Mouse (Mus musculus): ENCODE measurements around the gene Qpctl. TPM values are rescaled to one million over a fixed set of nuclear protein-coding genes. Genes with fewer than 3 reads are reported as not detected.

Gene Qpctl
- polyA plus RNA-seq, 1 experiment from 2014 or later, result 15.1 TPM

DNA sequence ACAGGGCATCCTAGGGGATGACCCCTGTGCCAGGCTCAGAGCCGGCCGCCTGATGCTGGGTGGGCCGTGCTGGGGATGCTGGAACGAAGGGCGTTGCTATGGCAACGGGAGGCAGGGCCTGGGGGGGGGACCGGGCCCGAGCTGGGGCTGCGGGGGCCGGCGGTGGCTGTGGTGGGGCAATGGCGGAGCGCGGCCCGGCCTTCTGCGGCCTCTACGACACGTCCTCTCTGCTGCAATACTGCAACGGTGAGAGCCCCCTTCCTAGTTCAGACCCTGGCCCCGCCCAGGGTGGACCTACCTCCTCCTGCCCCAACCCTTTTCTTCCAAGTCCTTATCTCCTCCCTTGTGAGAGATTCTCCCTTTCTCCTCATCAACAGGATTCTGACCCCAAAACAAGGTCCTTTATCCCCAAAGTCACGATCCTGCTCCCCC, 27.4 kb upstream of the Qpctl start:
- Histone ChIP-seq H3K27ac (replicated peaks) (no peak overlapping the region), H3K4me3 (peak overlapping the region; percentile 55), H3K27me3 (replicated peaks; ENCODE audit: low read depth, poor library complexity, severe bottlenecking) (peaks cover 83% of the 10 kb centered on the region), H3K36me3 (replicated peaks) (no peaks in the 10 kb centered on the region), H3K4me1 (peaks cover 62% of the 10 kb centered on the region), H3K9me3 (peaks cover 3% of the 10 kb centered on the region; the same call in 1 of the 2 replicates)
- no peak for DNase-seq (ENCODE audit: low spot score)
- 3% methylated on average over 21 of the region's 21 CpGs for WGBS

- peak; percentile 63 for DNase-seq (ENCODE audit: low spot score)
- WGBS, result 1% methylated on average over 30 of the region's 30 CpGs
- H3K4me1 ChIP-seq, result peaks cover 56% of the 10 kb centered on the region
- H3K27ac ChIP-seq (replicated peaks), result no peak within 1 kb of the TSS
- H3K36me3 ChIP-seq (replicated peaks), result no peaks in the 10 kb centered on the region
- peaks cover 83% of the 10 kb centered on the region for H3K27me3 ChIP-seq (replicated peaks; ENCODE audit: low read depth, poor library complexity, severe bottlenecking)
- peak within 1 kb of the TSS; percentile 55 for H3K4me3 ChIP-seq
- H3K9me3 ChIP-seq, result peaks cover 3% of the 10 kb centered on the region; the same call in 1 of the 2 replicates
Observed at GRCm38 (mm10) chr7:19175708-19176515, 26.8 kb upstream of the Qpctl start, which contains the start of gene Eml2. Gene Eml2, plus strand, starts transcription at chr7:19176421.

DNA sequence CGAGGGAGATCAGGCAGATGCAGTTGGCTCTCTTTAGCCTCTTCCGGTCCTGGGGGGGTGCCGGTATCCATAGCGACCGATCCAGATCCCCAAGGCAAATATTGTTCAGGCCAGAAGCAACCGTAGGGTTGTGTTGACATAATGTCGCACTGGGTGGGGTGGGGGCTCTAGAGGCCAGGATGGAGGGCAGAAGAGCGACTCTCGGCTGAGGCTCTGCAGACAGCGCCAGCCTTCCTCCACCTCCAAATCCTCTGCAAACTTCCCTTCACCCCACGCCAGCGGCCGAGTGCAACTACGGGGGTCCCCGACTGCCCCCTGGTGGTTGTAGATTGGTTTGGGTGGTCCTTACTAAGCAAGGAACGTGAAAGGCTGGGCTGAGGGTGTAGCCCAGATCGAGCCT, 23.8 kb upstream of the Qpctl start:
- peak overlapping the region; percentile 66; the same call in 1 of the 2 replicates for H3K27ac ChIP-seq (replicated peaks)
- 5% methylated on average over 17 of the region's 17 CpGs for WGBS

GRCm38 (mm10) chr7:19171831-19172230, 22.7 kb upstream of the Qpctl start:
- H3K4me1 ChIP-seq, result peaks cover 32% of the 10 kb centered on the region
- peaks cover 50% of the 10 kb centered on the region for H3K27me3 ChIP-seq (replicated peaks; ENCODE audit: low read depth, poor library complexity, severe bottlenecking)
- no peak for DNase-seq (ENCODE audit: low spot score)
- peaks cover 5% of the 10 kb centered on the region; the same call in 1 of the 2 replicates for H3K9me3 ChIP-seq
- H3K36me3 ChIP-seq (replicated peaks), result no peaks in the 10 kb centered on the region
- no peak overlapping the region for H3K27ac ChIP-seq (replicated peaks)
- peak overlapping the region; percentile 26; the same call in 1 of the 2 replicates for H3K4me3 ChIP-seq
- 48% methylated on average over 8 of the region's 8 CpGs for WGBS

More for the DNA sequence above, 23.8 kb upstream of the Qpctl start:
- H3K4me1 ChIP-seq, result peaks cover 34% of the 10 kb centered on the region
- H3K9me3 ChIP-seq, result no peaks in the 10 kb centered on the region; the same call in 1 of the 2 replicates
- peak overlapping the region; percentile 55 for H3K4me3 ChIP-seq
- no peaks in the 10 kb centered on the region for H3K36me3 ChIP-seq (replicated peaks)
- H3K27me3 ChIP-seq (replicated peaks; ENCODE audit: low read depth, poor library complexity, severe bottlenecking), result peaks cover 59% of the 10 kb centered on the region
- DNase-seq (ENCODE audit: low spot score), result peak; percentile 91

DNA sequence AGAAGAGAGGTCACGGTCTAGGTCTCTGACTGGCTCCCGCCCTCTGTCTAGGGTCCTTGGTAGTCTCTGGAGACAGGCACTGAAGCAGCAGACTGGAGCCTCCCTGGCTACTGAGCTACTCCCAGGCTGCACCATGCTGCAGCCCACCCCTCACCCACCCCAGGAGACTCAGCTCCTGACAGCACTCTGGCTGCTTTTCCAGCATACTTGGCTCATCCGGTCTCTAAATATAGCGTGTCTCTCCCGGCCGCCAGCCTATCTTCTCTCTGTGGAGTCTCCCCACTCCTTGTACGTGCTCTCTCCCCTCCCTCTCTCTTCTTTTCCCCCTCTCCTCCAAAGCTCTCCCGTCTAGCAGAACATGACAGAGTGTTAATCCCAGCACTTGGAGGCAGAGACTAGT, 21.1 kb upstream of the Qpctl start:
- WGBS, result 64% methylated on average over 8 of the region's 8 CpGs
- Histone ChIP-seq H3K27me3 (replicated peaks; ENCODE audit: low read depth, poor library complexity, severe bottlenecking) (peaks cover 50% of the 10 kb centered on the region), H3K9me3 (peaks cover 5% of the 10 kb centered on the region; the same call in 1 of the 2 replicates), H3K4me3 (no peak overlapping the region), H3K4me1 (peaks cover 28% of the 10 kb centered on the region), H3K36me3 (replicated peaks) (no peaks in the 10 kb centered on the region), H3K27ac (replicated peaks) (no peak overlapping the region)
- DNase-seq (ENCODE audit: low spot score), result no peak

DNA sequence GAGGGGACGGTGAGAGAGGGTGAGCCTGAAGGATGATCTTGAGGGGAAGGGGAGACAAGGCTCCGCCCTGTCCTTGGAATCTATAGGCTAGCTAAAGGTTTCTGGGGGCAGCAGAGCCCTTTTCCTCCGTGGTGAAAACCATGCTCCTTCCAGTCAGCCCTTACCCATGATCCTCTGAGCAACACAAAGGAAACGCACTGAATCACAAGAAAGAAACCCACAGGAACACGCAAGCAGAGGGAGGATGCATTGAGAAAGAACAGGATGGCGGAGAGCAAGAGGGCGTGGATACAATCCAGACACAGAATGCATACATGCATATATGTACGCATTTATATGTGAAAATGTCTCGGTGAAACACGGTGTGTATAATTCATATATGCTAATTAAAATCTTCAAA, 20.4 kb upstream of the Qpctl start:
- no peaks in the 10 kb centered on the region for H3K36me3 ChIP-seq (replicated peaks)
- peaks cover 35% of the 10 kb centered on the region for H3K4me1 ChIP-seq
- no peak for DNase-seq (ENCODE audit: low spot score)
- WGBS, result 66% methylated on average over 10 of the region's 10 CpGs
- peaks cover 51% of the 10 kb centered on the region for H3K27me3 ChIP-seq (replicated peaks; ENCODE audit: low read depth, poor library complexity, severe bottlenecking)
- H3K9me3 ChIP-seq, result peaks cover 5% of the 10 kb centered on the region; the same call in 1 of the 2 replicates
- H3K27ac ChIP-seq (replicated peaks), result no peak overlapping the region
- no peak overlapping the region for H3K4me3 ChIP-seq

GRCm38 (mm10) chr7:19166990-19167389, 17.9 kb upstream of the Qpctl start:
- DNase-seq (ENCODE audit: low spot score), result no peak
- peaks cover 34% of the 10 kb centered on the region for H3K4me1 ChIP-seq
- H3K4me3 ChIP-seq, result no peak overlapping the region
- H3K27me3 ChIP-seq (replicated peaks; ENCODE audit: low read depth, poor library complexity, severe bottlenecking), result peaks cover 61% of the 10 kb centered on the region
- no peaks in the 10 kb centered on the region for H3K36me3 ChIP-seq (replicated peaks)
- H3K27ac ChIP-seq (replicated peaks), result no peak overlapping the region
- 90% methylated on average over 3 of the region's 3 CpGs for WGBS
- H3K9me3 ChIP-seq, result peaks cover 5% of the 10 kb centered on the region; the same call in 1 of the 2 replicates

DNA sequence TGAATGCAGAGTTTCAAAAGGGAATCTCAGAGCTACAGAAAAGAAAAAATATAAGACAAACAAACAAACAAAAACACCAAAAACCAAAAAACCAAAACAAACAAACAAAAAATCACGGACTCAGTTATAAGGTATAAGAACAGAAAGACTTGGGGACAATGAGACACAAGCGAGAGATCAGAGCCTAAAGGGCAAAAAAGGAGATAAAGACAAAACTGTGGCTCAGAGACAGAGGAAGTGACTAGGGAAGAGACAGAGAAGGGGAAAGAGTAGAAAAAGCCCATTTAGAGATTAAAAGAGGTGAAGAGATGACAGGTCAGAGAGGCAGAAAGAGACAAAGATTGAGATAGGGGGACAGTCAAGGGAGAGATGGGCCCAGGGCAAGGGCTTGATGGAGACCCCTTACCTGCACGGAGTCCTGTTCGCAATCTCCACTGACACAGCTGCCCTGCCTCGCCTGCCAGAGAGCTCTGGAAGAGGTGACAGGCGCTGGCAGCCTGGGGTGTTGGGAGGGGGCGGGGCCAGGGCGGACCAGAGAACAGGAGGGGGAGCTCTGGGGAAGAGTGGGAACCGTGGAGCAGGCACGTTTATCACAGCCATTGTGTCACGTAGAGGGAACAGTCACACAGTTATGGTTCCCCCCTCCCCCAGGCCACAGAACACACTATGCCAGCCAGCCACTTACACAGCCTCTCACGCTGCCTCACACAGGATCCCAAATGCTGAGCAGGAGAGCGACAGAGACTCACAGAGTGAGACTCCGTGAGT, 16.7 kb upstream of the Qpctl start, which contains the start of gene Gipr:
Gene Gipr, minus strand, starts transcription at position 472 of the 768 bp plus-strand sequence.
- WGBS, result 12% methylated on average over 14 of the region's 14 CpGs
- H3K9me3 ChIP-seq, result peaks cover 5% of the 10 kb centered on the region; the same call in 1 of the 2 replicates
- DNase-seq (ENCODE audit: low spot score), result no peak
- no peak within 1 kb of the TSS for H3K27ac ChIP-seq (replicated peaks)
- peak within 1 kb of the TSS; percentile 42 for H3K4me3 ChIP-seq
- peaks cover 30% of the 10 kb centered on the region for H3K4me1 ChIP-seq
- H3K27me3 ChIP-seq (replicated peaks; ENCODE audit: low read depth, poor library complexity, severe bottlenecking), result peaks cover 62% of the 10 kb centered on the region
- H3K36me3 ChIP-seq (replicated peaks), result no peaks in the 10 kb centered on the region

DNA sequence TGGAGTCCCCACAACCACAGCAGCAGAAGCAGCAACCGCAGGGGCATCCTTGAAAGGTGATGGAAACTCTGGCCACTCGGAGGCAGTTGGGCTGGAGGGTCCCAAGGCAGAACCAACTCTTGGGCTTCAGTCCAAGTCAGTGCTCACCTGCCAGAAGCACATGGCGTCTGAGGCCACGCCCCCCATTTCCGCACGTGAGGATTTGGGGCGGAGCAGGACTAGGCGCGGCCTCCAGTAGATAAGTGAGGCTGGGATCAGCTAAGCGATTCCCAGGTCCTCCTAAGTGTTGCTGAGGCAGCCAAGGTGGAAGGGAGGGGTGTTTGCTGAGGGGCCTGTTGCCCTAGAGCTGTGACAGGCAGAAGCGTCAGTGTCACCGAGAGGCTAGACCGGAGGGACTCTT, 15.9 kb upstream of the Qpctl start:
- Histone ChIP-seq H3K4me1 (peaks cover 37% of the 10 kb centered on the region), H3K27ac (replicated peaks) (no peak overlapping the region), H3K36me3 (replicated peaks) (no peaks in the 10 kb centered on the region), H3K9me3 (peaks cover 7% of the 10 kb centered on the region; the same call in 1 of the 2 replicates), H3K27me3 (replicated peaks; ENCODE audit: low read depth, poor library complexity, severe bottlenecking) (peaks cover 66% of the 10 kb centered on the region), H3K4me3 (peak overlapping the region; percentile 42)
- WGBS, result 2% methylated on average over 13 of the region's 13 CpGs
- peak; percentile 51 for DNase-seq (ENCODE audit: low spot score)

DNA sequence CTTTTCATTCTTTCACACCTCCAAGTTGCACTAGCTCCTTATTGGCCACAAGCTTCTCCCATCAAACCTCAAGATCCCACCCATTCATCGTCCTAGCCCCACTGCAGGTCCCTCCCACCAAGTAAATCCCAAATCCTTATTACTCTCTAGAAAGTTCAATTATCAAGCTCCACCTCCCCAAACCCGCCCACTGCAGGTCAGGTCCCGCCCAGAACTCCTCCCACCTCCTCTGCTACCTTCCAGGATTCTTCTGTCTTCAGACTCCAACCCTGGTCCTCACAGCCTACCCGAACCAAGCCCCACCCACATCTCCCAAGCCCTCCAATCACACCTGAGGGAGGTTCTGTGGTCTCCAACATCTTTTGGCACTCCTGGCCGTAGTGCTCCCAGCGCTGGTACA, 15.1 kb upstream of the Qpctl start:
- Histone ChIP-seq H3K27ac (replicated peaks) (no peak overlapping the region), H3K36me3 (replicated peaks) (no peaks in the 10 kb centered on the region), H3K9me3 (peaks cover 8% of the 10 kb centered on the region; the same call in 1 of the 2 replicates), H3K27me3 (replicated peaks; ENCODE audit: low read depth, poor library complexity, severe bottlenecking) (peaks cover 73% of the 10 kb centered on the region), H3K4me1 (peaks cover 45% of the 10 kb centered on the region), H3K4me3 (peak overlapping the region; percentile 42)
- WGBS, result 3% methylated on average over 6 of the region's 6 CpGs
- peak; percentile 66 for DNase-seq (ENCODE audit: low spot score)

- DNase-seq (ENCODE audit: low spot score), result no peak
- H3K27me3 ChIP-seq (replicated peaks; ENCODE audit: low read depth, poor library complexity, severe bottlenecking), result peaks cover 77% of the 10 kb centered on the region
- H3K4me3 ChIP-seq, result peak overlapping the region; percentile 42
- WGBS, result 32% methylated on average over 12 of the region's 12 CpGs
- H3K9me3 ChIP-seq, result peaks cover 8% of the 10 kb centered on the region; the same call in 1 of the 2 replicates
- H3K36me3 ChIP-seq (replicated peaks), result no peaks in the 10 kb centered on the region
- peaks cover 46% of the 10 kb centered on the region for H3K4me1 ChIP-seq
- H3K27ac ChIP-seq (replicated peaks), result no peak overlapping the region
Observed at GRCm38 (mm10) chr7:19163752-19164151, 14.7 kb upstream of the Qpctl start.

GRCm38 (mm10) chr7:19162928-19163327, 13.8 kb upstream of the Qpctl start:
- WGBS, result 80% methylated on average over 7 of the region's 7 CpGs
- Histone ChIP-seq H3K36me3 (replicated peaks) (no peaks in the 10 kb centered on the region), H3K27ac (replicated peaks) (no peak overlapping the region), H3K4me3 (no peak overlapping the region), H3K9me3 (peaks cover 8% of the 10 kb centered on the region; the same call in 1 of the 2 replicates), H3K27me3 (replicated peaks; ENCODE audit: low read depth, poor library complexity, severe bottlenecking) (peaks cover 83% of the 10 kb centered on the region), H3K4me1 (peaks cover 46% of the 10 kb centered on the region)
- DNase-seq (ENCODE audit: low spot score), result no peak

All from embryonic facial prominence, embryonic 10.5 days (tissue).